Mouse (Mus musculus) C2C12 (cell line): ENCODE measurements around the gene Atp5g1.

ENCODE experiments used
- CTCF ChIP-seq: IDR thresholded peaks from one replicate; pipeline ENCODE4 v1.5.1; 2011; ENCODE audit not compliant: control insufficient read depth, insufficient read depth, insufficient read length
- MYOG ChIP-seq: IDR thresholded peaks from one replicate; pipeline ENCODE4 v1.6.1; 2011; ENCODE audit not compliant: control insufficient read depth, insufficient read length; ENCODE audit errors: extremely low read depth

GRCm38 (mm10) chr11:96044803-96045567 is 30.5 kb downstream of the Atp5g1 start:
- TF ChIP-seq CTCF (no peak), MYOG (no peak)
